Mouse (Mus musculus) limb, embryonic 13.5 days (tissue): Measurements from ENCODE around the gene Prkag3. TPM values are rescaled to one million over a fixed set of nuclear protein-coding genes. Genes with fewer than 3 reads are reported as not detected.

Source experiments
- ATAC-seq: fragments of 200-750 bp; cut with Nextera tagmentation; 2 replicates; pipeline ENCODE4 v1.8.0; 2017; ENCODE audit warnings: low read depth, moderate number of reproducible peaks, moderate TSS enrichment; ENCODE audit not compliant: low FRiP score
- H3K27ac ChIP-seq: fragments of 300-500 bp; sonication (generic); 2 replicates; pipeline ENCODE4 v1.5.1; 2015; ENCODE audit warnings: inconsistent platforms, mild to moderate bottlenecking, moderate library complexity
- H3K27me3 ChIP-seq: fragments of 300-500 bp; sonication (generic); 2 replicates; pipeline ENCODE4 v1.6.1; 2015; ENCODE audit warnings: mild to moderate bottlenecking, inconsistent platforms
- H3K36me3 ChIP-seq: fragments of 300-500 bp; sonication (generic); 2 replicates; pipeline ENCODE4 v1.6.1; 2015; ENCODE audit warnings: inconsistent platforms, mild to moderate bottlenecking, moderate library complexity
- H3K4me1 ChIP-seq: fragments of 300-500 bp; sonication (generic); 2 replicates; pipeline ENCODE4 v1.6.1; 2015; ENCODE audit warnings: inconsistent platforms
- H3K4me2 ChIP-seq: fragments of 300-500 bp; sonication (generic); replicated peaks from 2 replicates; pipeline ENCODE4 v1.6.1; 2015; ENCODE audit warnings: inconsistent platforms, mild to moderate bottlenecking, moderate library complexity
- H3K4me3 ChIP-seq: fragments of 300-500 bp; sonication (generic); 2 replicates; pipeline ENCODE4 v1.5.1; 2015; ENCODE audit warnings: moderate library complexity, mild to moderate bottlenecking, inconsistent platforms
- H3K9ac ChIP-seq: fragments of 300-500 bp; sonication (generic); 2 replicates; pipeline ENCODE4 v1.6.1; 2015; ENCODE audit warnings: mild to moderate bottlenecking, inconsistent platforms
- H3K9me3 ChIP-seq: fragments of 300-500 bp; sonication (generic); 2 replicates; pipeline ENCODE4 v1.6.1; 2016; ENCODE audit warnings: inconsistent platforms
- WGBS: fragments of 180-500 bp; shearing (Covaris S2); methylation state at CpG from one replicate; pipeline ENCODE4 v1.1.7; 2015; 5-methylcytosine and 5-hydroxymethylcytosine counted together
- polyA plus RNA-seq: library from polyadenylated mRNA; unstranded; fragments of >200 nt; fragmentation: Nextera tagmentation; extraction: Ambion mirVana; gene quantifications from 2 replicates; pipeline ENCODE4 v1.2.1, GENCODE M21; 2015

The Prkag3 gene
- polyA plus RNA-seq = 1.9 and 2.1 TPM in 2 replicates

DNA sequence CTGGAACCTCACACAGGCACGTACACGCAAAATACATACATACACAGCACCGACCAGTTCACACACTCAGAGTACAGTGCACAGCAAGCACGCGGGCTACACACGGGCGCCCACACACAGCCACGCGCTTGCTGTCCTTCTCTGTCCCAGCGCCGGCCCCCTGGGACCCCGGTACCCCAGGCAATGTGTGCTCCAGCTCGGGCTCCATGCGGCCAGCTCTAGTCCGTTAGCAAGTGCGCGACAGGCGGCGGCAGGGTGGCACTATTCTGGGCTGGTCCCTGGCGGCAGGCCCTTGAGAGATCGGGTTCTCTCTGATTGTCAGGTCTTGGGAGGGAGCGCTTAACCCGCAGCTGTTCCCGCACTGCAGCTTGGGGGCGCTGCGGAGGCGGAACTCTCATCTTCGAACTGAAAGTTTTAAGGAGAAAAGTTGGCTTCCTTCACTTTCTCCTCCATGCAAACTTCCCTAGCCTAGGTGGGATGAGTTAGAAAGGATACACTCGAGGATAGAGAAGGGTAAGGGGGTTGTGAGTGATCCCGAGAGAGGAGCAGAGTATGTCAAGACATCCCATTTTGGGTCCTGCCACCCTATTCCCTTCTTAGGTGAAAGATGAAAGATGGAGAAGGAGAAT lies at the start of gene Prkag3:
Gene Prkag3 (minus strand): TSS at position 579 of the 629 bp plus-strand sequence.
- WGBS = 9% methylated on average over 30 of the region's 30 CpGs
- Histone ChIP-seq H3K9me3 (no peaks in the 10 kb centered on the region), H3K9ac (peak within 1 kb of the TSS; percentile 8; the same call in 1 of the 2 replicates), H3K36me3 (no peaks in the 10 kb centered on the region), H3K4me3 (peak within 1 kb of the TSS; percentile 31), H3K4me2 (peak within 1 kb of the TSS; percentile 59), H3K27me3 (peaks cover 29% of the 10 kb centered on the region), H3K27ac (no peak within 1 kb of the TSS), H3K4me1 (peaks cover 7% of the 10 kb centered on the region; the same call in 1 of the 2 replicates)
- peak; percentile 71 for ATAC-seq

DNA sequence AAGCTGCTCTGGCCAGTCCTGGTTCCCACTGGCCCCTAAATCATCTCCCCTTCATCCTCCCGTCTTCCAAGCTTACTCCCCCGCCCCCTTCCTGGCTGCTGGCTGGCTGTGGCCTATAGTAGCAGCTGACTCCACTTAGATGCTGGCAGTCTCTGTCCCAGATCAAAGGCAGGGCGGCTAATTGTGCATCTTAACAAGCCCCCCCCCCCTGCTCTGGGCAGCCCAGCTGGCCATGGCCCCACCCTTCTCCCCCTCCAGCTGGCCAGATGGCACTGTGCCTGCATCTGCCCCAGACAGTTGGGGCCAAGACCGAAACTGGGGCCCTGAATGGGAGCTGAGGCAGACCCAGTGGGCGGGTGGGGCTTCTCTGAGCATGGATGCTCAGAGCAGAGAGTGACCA lies 48.4 kb upstream of the Prkag3 start:
- Histone ChIP-seq H3K4me3 (no peak overlapping the region), H3K36me3 (no peaks in the 10 kb centered on the region), H3K9ac (no peak overlapping the region), H3K4me1 (peaks cover 51% of the 10 kb centered on the region), H3K27ac (no peak overlapping the region), H3K27me3 (peaks cover 99% of the 10 kb centered on the region), H3K9me3 (no peaks in the 10 kb centered on the region), H3K4me2 (no peak overlapping the region)
- ATAC-seq = peak; percentile 41; the same call in 1 of the 2 replicates
- WGBS = 9% methylated on average over 5 of the region's 5 CpGs

DNA sequence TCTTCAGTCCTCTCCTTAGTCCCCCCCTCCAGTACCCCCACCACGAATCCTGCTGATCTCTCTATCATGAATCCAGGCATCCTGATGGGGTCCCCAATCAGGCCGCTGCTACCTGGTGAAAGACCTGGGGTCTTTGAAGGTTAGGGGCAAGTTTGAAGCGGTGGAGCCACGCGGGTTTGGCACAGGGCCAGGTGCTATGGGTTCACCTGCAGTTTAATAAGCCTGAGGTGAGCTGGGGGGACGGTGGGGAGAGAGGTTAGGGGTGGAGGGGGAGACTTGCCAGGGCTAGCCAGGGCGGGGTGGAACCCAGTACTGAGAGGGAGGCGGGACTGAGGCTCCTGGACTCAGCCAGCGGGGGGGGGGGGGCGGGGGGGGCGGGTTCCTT lies 46.1 kb upstream of the Prkag3 start:
- H3K4me1 ChIP-seq = peaks cover 62% of the 10 kb centered on the region
- ATAC-seq = no peak; the same call in 1 of the 2 replicates
- H3K36me3 ChIP-seq = no peaks in the 10 kb centered on the region
- H3K9ac ChIP-seq = no peak overlapping the region; the same call in 1 of the 2 replicates
- H3K4me2 ChIP-seq = peak overlapping the region; percentile 64
- H3K27ac ChIP-seq = no peak overlapping the region
- peaks cover 100% of the 10 kb centered on the region for H3K27me3 ChIP-seq
- under 1% methylated on average over 10 of the region's 11 CpGs for WGBS
- H3K4me3 ChIP-seq = peak overlapping the region; percentile 35
- H3K9me3 ChIP-seq = no peaks in the 10 kb centered on the region

DNA sequence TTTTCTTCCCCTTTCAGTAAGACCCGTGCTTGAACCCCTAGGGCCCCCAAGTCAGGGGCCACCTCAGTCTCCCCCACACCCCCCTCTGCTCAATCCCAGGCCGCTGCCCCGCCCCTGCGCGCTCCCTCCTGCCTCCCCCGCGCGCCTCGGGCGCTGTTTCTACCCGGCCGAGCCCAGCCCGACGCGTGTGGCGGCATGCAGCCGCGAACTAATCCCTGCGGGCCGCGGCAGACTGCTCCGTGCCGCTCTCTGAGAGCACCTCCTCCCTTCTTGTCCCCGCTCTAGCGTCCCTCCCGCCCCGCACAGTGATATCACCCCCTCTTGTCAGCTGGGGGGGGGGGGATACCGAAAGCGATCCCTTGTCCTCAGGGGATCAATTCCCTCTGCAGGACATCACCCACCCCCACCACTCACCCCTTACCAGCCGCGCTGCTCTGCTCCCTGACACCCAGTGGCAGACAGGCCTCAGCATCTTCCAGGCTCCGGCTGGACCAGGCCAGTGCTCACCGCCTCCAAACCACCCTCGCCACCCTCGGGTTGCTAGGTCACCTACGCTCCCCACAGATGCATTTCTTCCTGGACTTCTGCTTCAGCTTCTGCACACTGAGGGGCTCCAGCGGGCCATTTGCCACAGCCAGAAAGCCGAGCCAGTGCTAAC lies 45.6 kb upstream of the Prkag3 start:
- Histone ChIP-seq H3K9me3 (no peaks in the 10 kb centered on the region), H3K4me1 (peaks cover 63% of the 10 kb centered on the region), H3K4me2 (peak overlapping the region; percentile 64), H3K4me3 (peak overlapping the region; percentile 35), H3K9ac (peak overlapping the region; percentile 51), H3K36me3 (no peaks in the 10 kb centered on the region), H3K27ac (no peak overlapping the region; the same call in 1 of the 2 replicates), H3K27me3 (peaks cover 100% of the 10 kb centered on the region)
- WGBS = 1% methylated on average over 37 of the region's 38 CpGs
- ATAC-seq = no peak

DNA sequence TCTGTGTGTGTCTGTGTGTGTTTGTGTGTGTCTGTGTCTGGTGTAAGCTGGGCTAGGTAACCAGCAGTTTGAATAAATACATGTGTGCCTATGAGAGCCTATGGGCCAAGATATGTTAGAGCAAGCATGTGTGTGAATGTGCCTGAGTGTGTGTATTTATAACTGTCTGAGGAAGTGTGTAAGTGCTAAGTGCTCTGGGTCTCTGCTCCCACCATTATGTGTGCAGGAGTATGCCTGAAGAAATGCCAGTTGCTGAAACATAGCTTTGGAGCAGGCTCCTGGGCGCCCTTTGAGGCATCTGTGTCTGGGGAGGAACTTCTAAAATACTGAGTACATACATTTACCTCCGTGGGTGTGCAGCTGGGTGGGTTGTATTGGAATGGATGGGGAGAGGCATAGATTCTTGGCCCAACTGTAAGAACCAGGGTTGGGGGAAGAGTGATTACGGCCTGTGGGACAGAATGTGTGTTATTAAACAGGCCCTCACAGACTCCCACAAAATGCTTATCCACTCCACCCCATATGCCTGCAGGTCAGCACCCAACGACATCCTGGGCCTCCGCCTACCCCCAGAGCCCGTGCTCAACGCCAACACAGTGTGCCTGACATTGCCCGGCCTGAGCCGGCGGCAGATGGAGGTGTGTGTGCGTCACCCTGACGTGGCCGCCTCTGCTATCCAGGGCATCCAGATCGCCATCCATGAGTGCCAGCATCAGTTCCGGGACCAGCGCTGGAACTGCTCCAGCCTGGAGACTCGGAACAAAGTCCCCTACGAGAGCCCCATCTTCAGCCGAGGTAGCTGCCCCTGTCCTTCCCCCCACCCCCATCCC lies 44.0 kb upstream of the Prkag3 start:
- H3K27ac ChIP-seq = no peak overlapping the region
- 0 out of 2 replicates have a peak overlapping the region, but pooled peaks have one; percentile 25 for H3K9ac ChIP-seq
- 18% methylated on average over 19 of the region's 19 CpGs for WGBS
- no peaks in the 10 kb centered on the region for H3K36me3 ChIP-seq
- no peak for ATAC-seq
- H3K4me1 ChIP-seq = peaks cover 71% of the 10 kb centered on the region
- H3K4me3 ChIP-seq = no peak overlapping the region
- H3K4me2 ChIP-seq = peak overlapping the region; percentile 23; the same call in 1 of the 2 replicates
- H3K27me3 ChIP-seq = peaks cover 100% of the 10 kb centered on the region
- H3K9me3 ChIP-seq = no peaks in the 10 kb centered on the region

DNA sequence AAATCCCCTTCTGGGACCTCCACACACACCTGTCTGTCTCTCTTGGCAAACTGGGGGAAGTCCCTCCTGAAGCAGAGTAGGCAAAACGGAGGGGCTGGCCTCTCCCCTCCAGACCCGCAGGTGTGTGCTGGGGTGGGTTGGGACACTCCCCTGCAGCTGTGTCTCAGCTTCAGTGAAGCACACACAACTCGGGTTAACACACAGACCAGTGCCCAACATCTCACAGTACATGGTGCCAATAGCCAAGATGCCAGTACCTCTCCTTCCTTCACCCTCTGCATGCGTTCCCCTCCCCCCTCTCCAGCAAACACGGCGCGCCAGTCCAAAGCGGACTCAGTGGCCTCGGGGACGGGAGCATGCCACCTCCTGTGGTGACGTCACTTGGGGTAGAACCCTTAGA lies 42.2 kb upstream of the Prkag3 start, which contains the start of gene Wnt10a:
Gene Wnt10a (plus strand): TSS at position 268 of the 400 bp plus-strand sequence.
- no peak for ATAC-seq
- peaks cover 100% of the 10 kb centered on the region for H3K27me3 ChIP-seq
- no peaks in the 10 kb centered on the region for H3K9me3 ChIP-seq
- H3K36me3 ChIP-seq = no peaks in the 10 kb centered on the region
- peak within 1 kb of the TSS; percentile 42 for H3K4me3 ChIP-seq
- WGBS = 2% methylated on average over 11 of the region's 11 CpGs
- peaks cover 62% of the 10 kb centered on the region for H3K4me1 ChIP-seq
- H3K27ac ChIP-seq = no peak within 1 kb of the TSS; the same call in 1 of the 2 replicates
- peak within 1 kb of the TSS; percentile 65 for H3K9ac ChIP-seq
- peak within 1 kb of the TSS; percentile 72 for H3K4me2 ChIP-seq

DNA sequence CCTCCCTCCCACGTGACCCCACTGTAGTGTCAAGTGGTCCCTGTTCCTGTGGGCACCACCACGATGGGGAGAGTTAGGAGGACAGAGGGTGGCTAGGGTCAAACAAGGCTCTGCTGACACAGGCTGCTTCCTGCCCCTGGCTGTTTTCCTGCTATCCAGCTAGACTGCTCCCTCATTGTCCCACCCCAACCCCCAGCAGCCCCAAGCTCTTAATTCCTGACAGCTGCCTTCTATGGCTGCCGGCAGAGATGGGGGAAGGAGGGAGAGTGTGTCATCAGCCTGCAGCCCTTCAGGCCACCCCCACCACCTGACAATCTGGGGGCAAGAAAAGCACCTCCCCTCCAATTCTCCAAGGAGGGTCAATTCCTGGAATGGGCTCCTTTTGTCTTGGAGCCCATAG lies 41.1 kb upstream of the Prkag3 start:
- H3K36me3 ChIP-seq = no peaks in the 10 kb centered on the region
- H3K4me1 ChIP-seq = peaks cover 57% of the 10 kb centered on the region
- no peak overlapping the region for H3K27ac ChIP-seq
- no peak overlapping the region for H3K9ac ChIP-seq
- WGBS = 5% methylated on average over 3 of the region's 3 CpGs
- H3K4me2 ChIP-seq = no peak overlapping the region
- peaks cover 2% of the 10 kb centered on the region; the same call in 1 of the 2 replicates for H3K9me3 ChIP-seq
- peaks cover 99% of the 10 kb centered on the region for H3K27me3 ChIP-seq
- ATAC-seq = no peak
- no peak overlapping the region for H3K4me3 ChIP-seq

DNA sequence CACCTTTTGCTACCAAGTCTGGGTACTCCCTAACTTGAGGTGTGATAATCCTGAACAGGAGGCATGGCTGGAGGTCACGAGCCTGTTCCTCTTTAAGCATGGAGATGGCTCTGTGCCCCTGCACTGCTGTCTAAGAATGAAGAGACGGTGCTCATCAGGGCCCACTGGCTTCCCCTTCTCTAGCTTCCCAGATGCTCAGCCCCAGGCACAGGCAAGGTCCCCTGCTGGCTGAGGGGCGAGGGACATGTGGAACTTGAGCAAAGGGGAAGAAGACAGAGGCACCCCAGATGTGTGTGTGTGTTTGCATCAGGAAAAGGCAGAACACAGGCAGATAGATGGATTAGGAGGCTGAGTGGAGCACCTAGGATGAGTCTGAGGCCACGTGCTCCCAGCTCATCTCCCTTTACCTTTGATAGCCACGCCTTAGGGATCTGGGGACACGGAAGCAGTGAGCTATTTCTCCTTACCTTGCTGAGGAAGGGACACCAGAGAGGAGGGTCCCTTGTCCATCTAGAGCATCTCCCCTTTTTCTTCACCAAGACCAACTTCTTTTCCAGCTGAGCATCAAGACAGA lies 39.7 kb upstream of the Prkag3 start:
- Histone ChIP-seq H3K36me3 (no peaks in the 10 kb centered on the region), H3K27ac (no peak overlapping the region), H3K9ac (no peak overlapping the region), H3K4me3 (no peak overlapping the region), H3K9me3 (peaks cover 5% of the 10 kb centered on the region; the same call in 1 of the 2 replicates), H3K27me3 (peaks cover 99% of the 10 kb centered on the region), H3K4me2 (no peak overlapping the region), H3K4me1 (peaks cover 53% of the 10 kb centered on the region)
- 17% methylated on average over 6 of the region's 6 CpGs for WGBS
- ATAC-seq = no peak

DNA sequence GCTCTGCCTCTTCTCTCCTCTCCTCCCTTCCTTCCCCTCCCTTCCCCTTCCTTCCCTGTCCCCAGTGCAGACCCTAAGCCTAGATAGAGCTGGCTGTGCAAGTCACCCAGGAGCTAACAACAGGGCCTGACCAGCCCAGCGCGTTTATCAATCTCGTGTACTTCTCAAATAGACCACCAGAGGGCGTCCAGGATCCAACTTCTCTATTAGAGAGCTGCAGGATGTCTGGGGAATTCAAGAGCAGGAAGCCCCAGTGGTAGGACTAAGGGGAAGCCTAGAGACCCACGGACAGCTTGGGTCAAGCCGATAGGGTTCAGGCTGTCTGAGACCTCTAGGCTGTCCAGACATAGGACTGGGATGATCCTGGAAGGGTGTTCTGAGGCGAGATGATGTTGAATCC lies 38.8 kb upstream of the Prkag3 start:
- Histone ChIP-seq H3K9me3 (peaks cover 5% of the 10 kb centered on the region; the same call in 1 of the 2 replicates), H3K4me1 (peaks cover 53% of the 10 kb centered on the region), H3K27me3 (peaks cover 99% of the 10 kb centered on the region), H3K4me2 (no peak overlapping the region), H3K27ac (no peak overlapping the region), H3K9ac (no peak overlapping the region), H3K4me3 (no peak overlapping the region), H3K36me3 (no peaks in the 10 kb centered on the region)
- ATAC-seq = no peak
- WGBS = 6% methylated on average over 7 of the region's 7 CpGs

DNA sequence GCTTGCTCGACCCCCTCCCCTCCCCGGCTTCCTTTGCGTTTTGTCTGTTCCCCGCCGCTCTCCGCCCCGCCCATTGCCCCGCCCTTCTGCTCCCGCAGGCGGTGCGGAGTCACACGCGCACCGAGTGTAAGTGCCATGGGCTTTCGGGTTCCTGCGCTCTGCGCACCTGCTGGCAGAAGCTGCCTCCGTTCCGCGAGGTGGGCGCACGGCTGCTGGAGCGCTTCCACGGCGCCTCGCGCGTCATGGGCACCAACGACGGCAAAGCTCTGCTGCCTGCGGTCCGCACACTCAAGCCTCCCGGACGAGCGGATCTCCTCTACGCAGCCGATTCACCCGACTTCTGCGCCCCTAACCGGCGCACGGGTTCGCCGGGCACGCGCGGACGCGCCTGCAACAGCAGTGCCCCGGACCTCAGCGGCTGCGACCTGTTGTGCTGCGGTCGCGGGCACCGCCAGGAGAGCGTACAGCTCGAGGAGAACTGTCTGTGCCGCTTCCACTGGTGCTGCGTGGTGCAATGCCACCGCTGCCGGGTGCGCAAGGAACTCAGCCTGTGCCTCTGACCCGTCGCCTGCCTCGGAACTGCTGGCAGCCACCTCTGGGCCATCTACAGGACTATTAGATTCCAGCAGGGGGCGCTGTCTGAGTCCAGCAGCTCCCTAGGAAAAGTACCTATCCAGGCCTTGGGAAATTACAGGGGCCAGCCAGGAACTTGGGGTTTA lies 35.2 kb upstream of the Prkag3 start:
- Histone ChIP-seq H3K27me3 (peaks cover 95% of the 10 kb centered on the region), H3K9ac (peak overlapping the region; percentile 59), H3K4me3 (peak overlapping the region; percentile 44), H3K4me1 (peaks cover 32% of the 10 kb centered on the region), H3K4me2 (peak overlapping the region; percentile 79), H3K9me3 (peaks cover 5% of the 10 kb centered on the region; the same call in 1 of the 2 replicates), H3K36me3 (no peaks in the 10 kb centered on the region), H3K27ac (no peak overlapping the region)
- ATAC-seq = no peak
- WGBS = under 1% methylated on average over 67 of the region's 67 CpGs

DNA sequence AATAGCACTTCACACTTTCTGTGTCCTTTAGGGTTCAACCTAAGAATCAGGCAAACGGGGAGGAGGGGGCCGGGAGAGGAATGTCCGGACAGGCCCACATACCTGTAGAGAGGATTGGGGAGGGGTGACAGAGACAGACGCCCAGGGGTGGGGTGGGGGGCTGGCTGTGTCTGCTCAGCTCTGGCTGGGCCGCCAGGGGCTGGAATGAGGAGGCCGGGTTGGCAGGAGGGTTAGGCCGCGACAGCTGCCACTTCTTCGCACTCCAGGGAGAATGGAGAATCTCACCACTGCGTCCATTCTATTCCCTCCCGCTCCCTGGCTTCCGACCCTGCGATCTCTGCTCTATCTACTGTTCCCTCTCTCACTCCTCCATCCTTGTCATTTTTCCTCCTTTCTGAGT lies 34.5 kb upstream of the Prkag3 start:
- peak overlapping the region; percentile 79 for H3K4me2 ChIP-seq
- peak overlapping the region; percentile 59; the same call in 1 of the 2 replicates for H3K9ac ChIP-seq
- peaks cover 95% of the 10 kb centered on the region for H3K27me3 ChIP-seq
- H3K36me3 ChIP-seq = no peaks in the 10 kb centered on the region
- WGBS = 3% methylated on average over 12 of the region's 13 CpGs
- ATAC-seq = no peak
- peak overlapping the region; percentile 22; the same call in 1 of the 2 replicates for H3K27ac ChIP-seq
- peaks cover 5% of the 10 kb centered on the region; the same call in 1 of the 2 replicates for H3K9me3 ChIP-seq
- H3K4me1 ChIP-seq = peaks cover 26% of the 10 kb centered on the region
- peak overlapping the region; percentile 44 for H3K4me3 ChIP-seq
